Mouse (Mus musculus) testis, adult 2 months (tissue): ENCODE measurements around the gene Pan3.

Experiments used
- CTCF ChIP-seq: fragments of 200-500 bp; IDR thresholded peaks from 2 replicates; pipeline ENCODE4 v1.5.1; 2012; ENCODE audit warnings: low read depth, mild to moderate bottlenecking, inconsistent platforms, low read length, moderate library complexity; ENCODE audit not compliant: control insufficient read depth, insufficient read depth, insufficient replicate concordance
- POLR2A ChIP-seq: fragments of 200-500 bp; IDR thresholded peaks from 2 replicates; pipeline ENCODE4 v1.6.1; 2012; ENCODE audit warnings: low read depth, mild to moderate bottlenecking, inconsistent platforms, low read length, moderate library complexity; ENCODE audit not compliant: control insufficient read depth

GRCm38 (mm10) chr5:147573555-147573954 lies 143.6 kb downstream of the Pan3 start:
- TF ChIP-seq CTCF (no peak), POLR2A (no peak)
